In genomic region chr6:17705973-17706372, GRCm38 (mm10) we compare ENCODE assay signal across 23 mouse cellular contexts. TPM values are rescaled to one million over a fixed set of nuclear protein-coding genes. Genes with fewer than 3 reads are reported as not detected.
DNase-seq lines count a peak whose midpoint lies in the region; TF ChIP-seq lines count a peak whose summit lies in the region.
"Had no signal": no experiment of that assay in that cellular context is flagged by ENCODE, and none has a peak within 500 bp of the region (broad histone marks: within the 10 kb centered on the region; RNA-seq: fewer than 3 reads in every experiment).

No protein-coding gene starts in this region.

- no peak overlapping the region for H3K4me2 ChIP-seq in CH12.LX (ENCODE audit: insufficient read depth, low read depth, poor library complexity, severe bottlenecking)
- H3K4me2 ChIP-seq: embryonic facial prominence, embryonic 12.5 days; embryonic facial prominence, embryonic 15.5 days; heart, embryonic 13.5 days; hindbrain, embryonic 14.5 days had no signal

- dilution Hi-C loops in CH12.LX (cut with MboI; ENCODE audit: extremely low pct_ligation_motif_present, extremely low pct_unique_long_range_greater_than_20kb, low sequenced_read_pairs): no loop called here

- no peak overlapping the region for H3K4me3 ChIP-seq in CH12.LX (replicated peaks in 1 of 3; ENCODE audit: low read depth in 2 of 3, low read length in 2 of 3, poor library complexity in 1 of 3)
- no peak overlapping the region for H3K4me3 ChIP-seq in MEL (ENCODE audit: control insufficient read depth in 1 of 2, insufficient read depth in 1 of 2, low read depth in 2 of 2, low read length in 2 of 2)
- H3K4me3 ChIP-seq: embryonic facial prominence, embryonic 12.5 days; embryonic facial prominence, embryonic 15.5 days; gastrocnemius, adult 2 months; heart, embryonic 10.5 days; heart, embryonic 13.5 days had no signal

- no peak overlapping the region for H3K9ac ChIP-seq in CH12.LX (ENCODE audit: insufficient read depth, low read depth)
- H3K9ac ChIP-seq in MEL (ENCODE audit: control insufficient read depth, low read depth, low read length, poor library complexity, severe bottlenecking): no peak overlapping the region
- H3K9ac ChIP-seq: embryonic facial prominence, embryonic 12.5 days; embryonic facial prominence, embryonic 15.5 days; forebrain, postnatal 0 days; heart, embryonic 13.5 days; hindbrain, embryonic 14.5 days had no signal

- H3K9me3 ChIP-seq in CH12.LX (replicated peaks; ENCODE audit: low read length): no peaks in the 10 kb centered on the region
- no peaks in the 10 kb centered on the region for H3K9me3 ChIP-seq in MEL (replicated peaks; ENCODE audit: insufficient read depth, low read length)
- H3K9me3 ChIP-seq: embryonic facial prominence, embryonic 12.5 days; embryonic facial prominence, embryonic 15.5 days; heart, embryonic 10.5 days; heart, embryonic 13.5 days had no signal

- H3K27me3 ChIP-seq in CH12.LX (replicated peaks): no peaks in the 10 kb centered on the region
- H3K27me3 ChIP-seq in MEL (ENCODE audit: control insufficient read depth in 1 of 2, insufficient read depth in 2 of 2, low read length in 2 of 2): no peaks in the 10 kb centered on the region
- H3K27me3 ChIP-seq: embryonic facial prominence, embryonic 12.5 days; embryonic facial prominence, embryonic 15.5 days; heart, embryonic 13.5 days had no signal

- TF ChIP-seq CTCF in CH12.LX (conservative IDR thresholded peaks at IDR 0.05 in 1 of 2, IDR thresholded peaks at IDR 0.05 in 1 of 2; ENCODE audit: low read depth in 2 of 2, low read length in 2 of 2) (no peak), MEL (IDR thresholded peaks at IDR 0.05 in 2 of 3, conservative IDR thresholded peaks at IDR 0.05 in 1 of 3; ENCODE audit: control insufficient read depth in 1 of 3, insufficient read depth in 1 of 3, low read depth in 2 of 3, low read length in 3 of 3, poor library complexity in 1 of 3, severe bottlenecking in 1 of 3) (no peak)

- DNase-seq in kidney, adult 9 months: peak; percentile 38
- no peak for DNase-seq in kidney, postnatal 14 days
- DNase-seq in CH12.LX (ENCODE audit: extremely low read depth) (no peak), MEL (ENCODE audit: low read depth, low spot score) (peak; percentile 67)
- no peak for DNase-seq in thymus, postnatal 36 days
- DNase-seq in B cell, adult 2 months: no peak
- DNase-seq: adrenal gland, adult 2 months; adrenal gland, postnatal 14 days; cerebellum, adult 11 months; cerebellum, adult 2 months; cerebellum, adult 9-11 months; cerebellum, postnatal 25 days; forebrain, postnatal 0 days; gastrocnemius, adult 2 months; gastrocnemius, postnatal 14 days; heart, adult 18-20 months; heart, postnatal 14 days; heart, postnatal 4 days had no signal

- H3K4me1 ChIP-seq in CH12.LX (ENCODE audit: control insufficient read depth in 1 of 2, insufficient read depth in 2 of 2) (peaks cover under 1 to 8% of the 10 kb centered on the region in 2 experiments; a peak in 3 of 4 replicates), MEL (ENCODE audit: control insufficient read depth in 1 of 2, insufficient read depth in 2 of 2, low read length in 2 of 2) (peaks cover 3 to 8% of the 10 kb centered on the region in 2 experiments)

- no peak for TF ChIP-seq EP300 in CH12.LX (IDR thresholded peaks at IDR 0.05; ENCODE audit: low read length)
- TF ChIP-seq EP300 in MEL (IDR thresholded peaks at IDR 0.05; ENCODE audit: low read depth in 1 of 2, low read length in 2 of 2): peak; percentile 64 to 68

- TF ChIP-seq RAD21 in CH12.LX (IDR thresholded peaks at IDR 0.05; ENCODE audit: low read depth, low read length) (no peak), MEL (IDR thresholded peaks at IDR 0.05; ENCODE audit: low read depth, low read length) (no peak)

- TF ChIP-seq POLR2A in CH12.LX (IDR thresholded peaks at IDR 0.05; ENCODE audit: low read depth, low read length) (no peak), MEL (IDR thresholded peaks at IDR 0.05; ENCODE audit: control insufficient read depth in 1 of 2, insufficient read depth in 1 of 2, low read depth in 1 of 2, low read length in 2 of 2, poor library complexity in 1 of 2) (no peak)

- H3K27ac ChIP-seq in CH12.LX (ENCODE audit: insufficient read depth, low read depth) (no peak overlapping the region), MEL (ENCODE audit: control insufficient read depth, low read depth, low read length) (no peak overlapping the region)
- H3K27ac ChIP-seq: embryonic facial prominence, embryonic 12.5 days; embryonic facial prominence, embryonic 15.5 days; gastrocnemius, adult 2 months; heart, embryonic 10.5 days; heart, embryonic 13.5 days; hindbrain, embryonic 14.5 days had no signal

- H3K36me3 ChIP-seq in CH12.LX (replicated peaks in 1 of 2; ENCODE audit: control insufficient read depth in 1 of 2, insufficient read depth in 1 of 2, low read length in 1 of 2): peaks cover 0 to 3% of the 10 kb centered on the region in 2 experiments
- H3K36me3 ChIP-seq in MEL (ENCODE audit: control insufficient read depth in 1 of 2, insufficient read depth in 2 of 2, low read length in 2 of 2): peaks cover 0 to 7% of the 10 kb centered on the region in 2 experiments; a peak in 3 of 4 replicates
- H3K36me3 ChIP-seq: embryonic facial prominence, embryonic 12.5 days; embryonic facial prominence, embryonic 15.5 days; heart, embryonic 10.5 days; heart, embryonic 13.5 days had no signal

- in situ Hi-C loops in CH12.LX (cut with MboI; ENCODE audit: low pct_ligation_motif_present, low pct_unique_long_range_greater_than_20kb, low sequenced_read_pairs): no loop called here

- H3K79me2 ChIP-seq in CH12.LX (replicated peaks; ENCODE audit: control insufficient read depth, extremely low read depth, insufficient read depth, poor library complexity, severe bottlenecking): no peaks in the 10 kb centered on the region
- H3K79me2 ChIP-seq in MEL (ENCODE audit: control insufficient read depth, insufficient read depth, low read length, poor library complexity): peaks cover 13% of the 10 kb centered on the region

TF ChIP-seq in CH12.LX, 34 proteins besides CTCF, POLR2A, EP300 and RAD21:
- peak; percentile 37 for TF ChIP-seq ZNF384 (IDR thresholded peaks at IDR 0.05; ENCODE audit: low read depth, low read length)
- no peak for TF ChIP-seq JUN (IDR thresholded peaks at IDR 0.05; ENCODE audit: insufficient read depth, low read depth, low read length)
- TF ChIP-seq NRF1 (IDR thresholded peaks at IDR 0.05; ENCODE audit: low read depth, low read length): no peak

TF ChIP-seq in MEL, 35 proteins besides CTCF, POLR2A, EP300 and RAD21 (continues in another document):
- peak; percentile 39; the same call in 1 of the 2 replicates for TF ChIP-seq RCOR1 (IDR thresholded peaks at IDR 0.05; ENCODE audit: low read depth, low read length)
- TF ChIP-seq MYC (IDR thresholded peaks at IDR 0.05; ENCODE audit: low read depth, low read length): peak; percentile 75; the same call in 1 of the 2 replicates
- TF ChIP-seq MAZ (IDR thresholded peaks at IDR 0.05; ENCODE audit: low read depth, low read length): no peak
- TF ChIP-seq GATA1 (IDR thresholded peaks at IDR 0.05; ENCODE audit: low read depth, low read length): peak; percentile 52; the same call in 1 of the 2 replicates
- no peak for TF ChIP-seq ZKSCAN1 (IDR thresholded peaks at IDR 0.05; ENCODE audit: low read depth, low read length)
- TF ChIP-seq ELF1 (IDR thresholded peaks at IDR 0.05; ENCODE audit: low read depth, low read length): no peak
- TF ChIP-seq MYB (IDR thresholded peaks at IDR 0.05; ENCODE audit: low read depth, low read length): no peak
- no peak for TF ChIP-seq KAT2A (conservative IDR thresholded peaks at IDR 0.05; ENCODE audit: low read depth, low read length)
- no peak for TF ChIP-seq HCFC1 (IDR thresholded peaks at IDR 0.05; ENCODE audit: low read depth, low read length)
- TF ChIP-seq E2F4 (IDR thresholded peaks at IDR 0.05; ENCODE audit: borderline replicate concordance, low read depth, low read length): no peak
- TF ChIP-seq ZMIZ1 (IDR thresholded peaks at IDR 0.05; ENCODE audit: low read depth, low read length): no peak
- no peak for TF ChIP-seq NRF1 (IDR thresholded peaks at IDR 0.05; ENCODE audit: insufficient read depth, low read depth, low read length, poor library complexity, severe bottlenecking)
- TF ChIP-seq TCF12 (IDR thresholded peaks at IDR 0.05; ENCODE audit: low read depth, low read length): peak; percentile 56; the same call in 1 of the 2 replicates
- no peak for TF ChIP-seq POLR2AphosphoS2 (IDR thresholded peaks at IDR 0.05; ENCODE audit: low read length)
- TF ChIP-seq ZNF384 (IDR thresholded peaks at IDR 0.05; ENCODE audit: low read depth, low read length): peak; percentile 76
- TF ChIP-seq ZC3H11A (IDR thresholded peaks at IDR 0.05; ENCODE audit: low read depth, low read length): no peak
- TF ChIP-seq BHLHE40 (IDR thresholded peaks at IDR 0.05; ENCODE audit: borderline replicate concordance, low read depth, low read length): no peak
- no peak for TF ChIP-seq NELFE (IDR thresholded peaks at IDR 0.05; ENCODE audit: low read depth, low read length)
- TF ChIP-seq USF2 (IDR thresholded peaks at IDR 0.05; ENCODE audit: borderline replicate concordance in 1 of 2, insufficient read depth in 1 of 2, low read depth in 1 of 2, low read length in 2 of 2): no peak
- no peak for TF ChIP-seq POLR2AphosphoS5 (IDR thresholded peaks at IDR 0.05; ENCODE audit: borderline replicate concordance, low read depth, low read length)
- no peak for TF ChIP-seq JUND (IDR thresholded peaks at IDR 0.05; ENCODE audit: low read depth, low read length)
- TF ChIP-seq MAX (IDR thresholded peaks at IDR 0.05; ENCODE audit: low read length): peak; percentile 70
- no peak for TF ChIP-seq CHD2 (IDR thresholded peaks at IDR 0.05; ENCODE audit: low read length)
- TF ChIP-seq CHD1 (IDR thresholded peaks at IDR 0.05; ENCODE audit: low read depth, low read length): no peak
- 0 out of 2 replicates have a peak, but pooled peaks have one; percentile 34 for TF ChIP-seq ETS1 (IDR thresholded peaks at IDR 0.05; ENCODE audit: low read depth, low read length)
- TF ChIP-seq UBTF (IDR thresholded peaks at IDR 0.05; ENCODE audit: borderline replicate concordance, insufficient read depth, low read depth, low read length): no peak
- TF ChIP-seq TAL1 (IDR thresholded peaks at IDR 0.05; ENCODE audit: low read length): no peak
- TF ChIP-seq SIN3A (IDR thresholded peaks at IDR 0.05; ENCODE audit: low read length): peak; percentile 40; the same call in 1 of the 2 replicates
- no peak for TF ChIP-seq MAFK (IDR thresholded peaks at IDR 0.05; ENCODE audit: borderline replicate concordance, low read depth, low read length)

RNA-seq across cellular contexts. Expression of gene St7, which starts 13.2 kb away (rescaled TPM):
- 26.4 and 33.9 TPM in 2 replicates for total RNA-seq in CH12.LX (2012; rRNA removed)
- total RNA-seq in CH12.LX (2014; rRNA removed): 57.2 and 64.1 TPM in 2 replicates
- 34.4 and 35.3 TPM in 2 replicates for polyA plus RNA-seq in CH12.LX (2012; ENCODE audit: insufficient read length, low read depth)
- 34.4 and 38.9 TPM in 2 replicates for total RNA-seq in MEL (2012; rRNA removed)
- 10 to 100 TPM in 1 of 2 experiments, not detected in 1; 48.5 TPM for polyA plus RNA-seq in MEL (2012; ENCODE audit: insufficient read depth in 1 of 2, insufficient read length in 2 of 2, low read depth in 1 of 2, low replicate concordance in 2 of 2, missing spikeins in 1 of 2)

Comparison
In these comparisons a context has a peak if more than half of its experiments do, and no peak if none do; other contexts are left out.
1. DNase-seq: peak in kidney, adult 9 months (single experiment) and MEL (single experiment); none in kidney, postnatal 14 days (single experiment), CH12.LX (single experiment), thymus, postnatal 36 days (0 of 2) and B cell, adult 2 months (0 of 2).